Mouse (Mus musculus) adrenal gland (tissue): ENCODE results near the gene Pappa.

Experiments
- intact Hi-C: fragments of 180-260 bp; cut with DNase I; formaldehyde crosslinking; loops from one replicate; pipeline ENCODE4 v1.15.1; 2025

Gene Pappa

DNA sequence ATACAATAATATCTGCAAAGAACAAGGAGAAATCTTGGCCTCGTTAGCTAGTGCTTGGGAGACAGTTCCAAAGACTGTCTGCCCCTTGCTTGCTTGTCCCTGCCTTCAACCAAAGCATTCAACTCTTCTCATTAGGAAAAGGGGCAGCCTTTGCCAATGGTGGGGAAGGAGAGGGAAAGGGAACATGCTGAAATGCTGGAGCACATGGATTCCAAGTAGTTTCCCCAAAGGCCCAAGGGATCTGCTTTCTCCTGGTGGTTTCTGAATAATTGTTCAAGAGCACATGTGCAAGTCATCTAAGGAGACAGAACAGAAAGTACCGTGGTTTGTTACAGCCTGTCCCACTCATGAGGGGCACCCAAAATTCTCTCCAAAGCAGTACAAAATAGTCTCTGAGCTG lies 146.0 kb downstream of the Pappa start:
- intact Hi-C loops = no loop called here

DNA sequence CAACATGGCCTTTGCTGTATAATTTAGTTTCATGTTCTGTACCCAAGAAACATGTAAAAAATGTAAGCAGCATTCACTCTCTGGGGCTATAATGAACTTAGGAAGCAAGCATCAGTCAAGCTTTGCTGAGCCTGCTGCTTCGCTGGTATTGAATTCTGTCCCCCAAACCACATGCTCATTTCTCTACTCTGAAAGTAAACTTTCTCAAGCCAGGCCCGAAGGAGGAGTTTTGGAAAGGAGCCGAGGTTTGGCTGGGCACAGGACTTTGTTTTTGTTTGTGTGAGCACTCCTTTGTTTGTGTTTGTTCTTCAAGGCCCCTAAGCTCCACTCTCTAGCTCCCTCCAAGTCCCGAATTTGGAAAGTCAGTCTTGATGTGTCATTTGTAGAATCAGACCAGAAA lies 148.3 kb downstream of the Pappa start:
- intact Hi-C loops = no loop called here

DNA sequence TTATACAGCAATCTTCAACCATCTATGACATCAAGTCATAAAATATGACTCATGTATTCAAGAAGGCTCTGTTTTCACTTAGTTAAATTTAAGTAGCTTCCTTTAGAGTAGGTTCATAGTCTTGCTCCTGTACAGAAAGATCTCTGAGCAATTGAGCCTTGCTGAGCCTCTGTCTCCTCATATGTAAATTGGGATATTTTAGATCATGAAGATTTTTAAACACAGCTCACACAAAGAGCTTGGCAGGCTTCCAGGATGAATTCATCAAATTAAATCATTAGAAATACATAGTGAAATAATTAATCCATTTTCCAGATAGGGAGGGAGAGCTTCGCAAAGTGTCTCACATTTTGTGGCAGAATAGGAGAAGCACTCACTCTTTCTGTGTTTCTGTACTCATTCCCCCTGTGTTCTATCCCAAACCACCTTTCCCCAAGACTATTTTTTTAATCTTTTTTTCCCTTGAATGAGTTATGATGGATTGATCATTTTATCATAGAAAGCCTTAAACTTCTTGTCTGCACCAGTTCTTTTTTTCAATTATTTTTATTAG lies 149.4 kb downstream of the Pappa start:
- intact Hi-C loops = no loop called here

DNA sequence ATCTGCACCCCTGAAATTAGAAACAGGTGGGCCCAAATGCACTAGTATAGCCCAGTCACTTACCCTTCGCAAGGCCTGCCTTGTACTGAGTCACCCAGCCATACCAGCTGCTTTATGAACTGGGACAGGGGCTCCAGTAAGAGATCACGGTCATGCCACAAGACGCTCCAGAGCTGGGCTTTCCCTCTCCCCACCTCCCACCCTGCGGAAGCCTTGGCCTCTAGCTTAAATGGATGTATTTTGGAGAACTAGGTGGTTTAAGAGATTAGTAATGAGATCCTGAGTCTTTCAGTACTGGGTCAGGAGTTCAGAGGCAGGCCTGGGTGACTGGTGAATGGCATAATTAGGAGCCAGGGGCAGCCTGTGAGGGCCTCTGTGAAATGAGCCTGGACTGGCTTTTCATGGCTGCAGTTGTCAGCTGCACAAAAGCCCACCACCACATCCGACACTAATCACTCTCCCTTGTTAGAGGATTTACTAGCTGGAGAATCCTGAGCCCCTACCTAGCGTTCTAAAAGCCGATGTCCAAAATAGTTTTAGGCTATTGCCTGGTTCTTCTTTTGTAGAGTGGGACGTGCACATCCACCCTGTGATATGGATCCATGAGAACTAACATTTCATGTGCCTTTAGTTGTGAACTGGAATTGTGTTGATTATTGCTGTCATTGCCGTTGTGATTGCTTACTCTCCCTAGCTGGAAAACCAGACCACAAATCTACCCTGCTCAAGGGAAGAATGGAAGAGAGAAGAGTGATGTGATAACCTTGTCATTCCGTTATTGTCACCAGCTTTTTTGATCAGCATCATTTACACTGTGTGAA lies 154.7 kb downstream of the Pappa start:
- intact Hi-C loops = loop anchor here (2.0 kb wide), 1 partner anchor 20 kb away; no protein-coding TSS in a partner anchor

GRCm38 (mm10) chr4:65279272-65279653 lies 155.3 kb downstream of the Pappa start:
- intact Hi-C loops = loop anchor here (2.0 kb wide), 1 partner anchor 20 kb away; no protein-coding TSS in a partner anchor

GRCm38 (mm10) chr4:65279979-65280677 lies 156.2 kb downstream of the Pappa start:
- intact Hi-C loops = loop anchor here (2.0 kb wide), 1 partner anchor 21 kb away; no protein-coding TSS in a partner anchor

GRCm38 (mm10) chr4:65280888-65281287 lies 156.9 kb downstream of the Pappa start:
- intact Hi-C loops = no loop called here

DNA sequence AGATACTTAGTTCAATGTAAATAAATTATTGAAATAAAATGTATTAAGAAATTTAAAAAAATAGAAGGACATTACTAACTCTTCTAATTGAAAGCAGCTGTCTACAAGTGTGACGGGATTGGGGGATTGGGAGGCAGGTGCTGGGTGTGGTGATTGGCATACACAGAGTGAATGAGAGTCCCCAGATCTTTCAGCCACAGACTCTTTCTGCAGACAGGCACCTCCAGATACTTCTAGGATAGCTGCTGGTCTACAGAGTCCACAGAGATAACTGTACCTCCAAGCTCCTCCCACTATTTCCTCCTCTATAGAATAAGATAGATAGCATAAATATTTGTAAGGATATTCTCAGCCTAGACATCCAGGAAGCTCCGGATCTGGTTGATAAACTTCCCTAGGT lies 159.6 kb downstream of the Pappa start:
- intact Hi-C loops = no loop called here

- intact Hi-C loops = no loop called here
Measured at GRCm38 (mm10) chr4:65285165-65285564, 161.2 kb downstream of the Pappa start.

DNA sequence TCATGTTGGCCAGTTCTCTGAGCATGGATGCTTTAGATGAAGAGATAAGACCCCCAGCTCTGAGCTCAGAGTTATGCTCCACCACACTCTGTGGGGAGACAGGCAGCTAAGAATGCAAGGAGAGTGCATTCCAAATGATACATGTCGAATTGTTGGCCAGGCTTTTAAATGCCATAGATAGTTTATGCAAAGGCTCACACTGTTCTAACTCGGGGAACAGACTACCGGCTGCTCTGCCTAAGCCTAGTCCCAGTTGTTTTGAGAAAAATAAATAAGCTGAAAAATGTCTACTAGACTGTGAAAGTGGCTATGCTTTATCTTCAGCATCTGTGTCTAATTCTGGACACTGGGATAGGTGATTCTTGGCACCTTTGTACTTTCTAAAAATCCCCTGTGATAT lies 165.3 kb downstream of the Pappa start:
- intact Hi-C loops = no loop called here

GRCm38 (mm10) chr4:65295741-65296140 lies 171.8 kb downstream of the Pappa start:
- intact Hi-C loops = no loop called here

GRCm38 (mm10) chr4:65296356-65296967 lies 172.5 kb downstream of the Pappa start:
- intact Hi-C loops = no loop called here

GRCm38 (mm10) chr4:65296968-65297499 lies 173.1 kb downstream of the Pappa start:
- intact Hi-C loops = no loop called here

DNA sequence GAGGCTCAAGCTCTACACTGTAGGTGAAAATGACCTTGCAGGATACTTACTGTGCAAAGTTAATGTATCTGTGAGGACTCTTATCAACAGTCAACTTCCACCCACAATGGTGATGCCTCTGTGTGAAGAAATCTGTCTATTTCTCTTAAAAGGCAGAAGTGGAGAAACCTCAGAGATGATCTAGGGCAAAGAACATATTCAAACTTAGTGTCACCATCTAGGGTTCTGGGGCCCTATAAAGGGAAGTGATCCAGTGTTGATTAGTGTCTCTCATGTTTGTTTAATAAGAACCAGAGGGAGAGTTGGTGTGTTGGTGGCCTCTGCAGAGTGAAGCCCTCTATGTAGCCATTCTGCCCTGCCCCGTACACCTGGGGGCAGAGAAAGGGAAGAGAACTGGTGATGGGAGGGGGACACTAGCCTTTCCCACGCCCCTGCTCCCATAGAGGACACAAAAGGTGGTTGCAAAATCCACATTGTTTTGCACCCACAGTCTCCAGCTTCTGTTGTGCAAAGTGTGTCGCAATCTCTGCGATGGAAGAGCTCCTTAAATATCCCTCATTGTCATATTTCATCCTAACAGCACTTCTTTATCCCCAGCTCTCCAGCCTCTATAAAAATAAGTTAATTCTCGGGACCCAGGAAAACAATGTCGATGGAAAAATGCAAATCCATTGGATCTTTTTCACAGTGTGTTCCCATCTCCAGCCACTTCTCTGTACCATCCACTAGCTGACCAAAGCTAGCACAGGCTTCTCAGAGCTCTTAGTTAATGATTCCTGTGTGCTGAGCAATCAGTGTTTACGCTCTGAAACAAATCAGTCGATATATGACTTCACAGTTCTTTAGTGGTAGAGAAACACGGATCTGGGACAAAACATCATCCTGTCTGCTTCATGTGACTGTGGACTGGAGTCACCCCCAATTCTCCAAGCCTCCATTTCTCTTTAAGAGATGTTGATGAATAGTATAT lies 174.5 kb downstream of the Pappa start:
- intact Hi-C loops = no loop called here

- intact Hi-C loops = no loop called here
Measured at GRCm38 (mm10) chr4:65299365-65299764, 175.4 kb downstream of the Pappa start.

- intact Hi-C loops = no loop called here
Measured at GRCm38 (mm10) chr4:65300431-65300830, 176.5 kb downstream of the Pappa start.

DNA sequence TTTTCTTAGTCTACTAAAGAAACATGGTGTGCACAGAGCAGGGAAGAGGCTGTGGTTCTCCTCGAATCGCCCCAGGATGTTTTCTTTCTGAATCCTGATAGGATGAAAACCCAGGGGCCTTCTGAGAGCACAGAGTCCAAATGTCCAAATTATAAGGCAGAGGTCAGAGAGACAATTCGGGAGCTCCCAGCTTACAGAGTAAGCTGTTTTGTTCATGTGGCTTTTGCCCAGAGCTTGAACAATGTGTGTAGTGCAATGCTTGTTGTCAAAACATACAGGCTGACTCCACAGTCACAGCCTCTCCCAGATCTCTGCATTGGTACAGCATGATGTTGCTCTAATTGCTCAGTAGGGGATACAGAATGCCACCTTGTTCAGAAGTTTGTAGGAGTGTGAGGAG lies 178.7 kb downstream of the Pappa start:
- intact Hi-C loops = no loop called here

GRCm38 (mm10) chr4:65317877-65318525 lies 194.0 kb downstream of the Pappa start:
- intact Hi-C loops = no loop called here

DNA sequence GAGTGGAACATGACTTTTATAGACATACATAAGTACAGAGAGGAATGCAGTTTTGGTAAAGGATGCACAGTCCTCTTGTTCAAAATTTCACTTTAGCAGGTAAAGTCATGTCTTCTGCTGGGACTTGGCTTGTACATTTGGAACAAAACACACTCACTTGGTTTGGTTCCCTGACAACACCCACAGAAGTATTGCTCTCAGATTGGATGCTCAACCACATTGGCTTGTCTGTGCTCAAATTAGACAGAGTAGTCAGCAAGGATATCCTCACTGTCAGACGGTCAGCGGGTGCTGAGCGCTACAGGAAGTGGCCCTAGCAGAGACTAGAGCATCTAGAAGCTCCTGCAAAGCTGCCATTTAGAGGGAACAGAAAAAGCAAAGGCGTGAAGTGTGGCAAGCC lies 197.4 kb downstream of the Pappa start:
- intact Hi-C loops = no loop called here

DNA sequence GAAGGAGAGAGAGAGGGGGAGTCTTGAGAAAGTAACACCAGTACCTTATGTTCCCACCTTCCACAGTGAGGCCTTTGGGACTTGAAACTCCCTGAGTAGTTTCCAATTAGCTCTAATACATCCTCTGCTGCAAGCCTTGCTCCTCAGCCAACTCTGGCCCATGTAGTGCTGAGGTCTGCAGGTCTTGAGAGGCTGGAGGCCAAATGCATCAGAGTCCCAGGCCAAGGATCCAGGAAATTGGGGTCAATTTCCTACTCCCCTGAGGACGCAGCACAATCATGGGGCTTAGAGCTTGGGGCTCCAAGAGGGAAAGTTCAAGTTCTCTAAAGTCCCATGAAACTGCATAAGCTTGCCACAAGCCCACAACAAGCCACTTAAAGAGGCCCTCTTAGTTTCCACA lies 198.0 kb downstream of the Pappa start:
- intact Hi-C loops = no loop called here
